Mouse (Mus musculus) CH12.LX (cell line): Measurements from ENCODE around the gene Vapb. TPM values are rescaled to one million over a fixed set of nuclear protein-coding genes. Genes with fewer than 3 reads are reported as not detected.

Experiments
- DNase-seq: peaks from one replicate; pipeline ENCODE4 v3.0.0-alpha.2; 2013; ENCODE audit errors: extremely low read depth
- H3K27ac ChIP-seq: 2 replicates; pipeline ENCODE4 v1.5.1; 2012; ENCODE audit warnings: low read depth, mild to moderate bottlenecking, control low read depth, moderate library complexity; ENCODE audit not compliant: insufficient read depth
- H3K27me3 ChIP-seq: replicated peaks from 2 replicates; pipeline ENCODE3; 2012; ENCODE audit warnings: inconsistent platforms
- H3K36me3 ChIP-seq, 2 experiments: replicated peaks in 1 of 2; 2 replicates each; pipeline versions ENCODE3 to v1.6.1; 2012; ENCODE audit warnings: inconsistent platforms in 1 of 2, low read length in 1 of 2, mild to moderate bottlenecking in 1 of 2, mixed read lengths in 1 of 2, moderate library complexity in 1 of 2; ENCODE audit not compliant: control insufficient read depth in 1 of 2, insufficient read depth in 1 of 2
- H3K4me1 ChIP-seq, 2 experiments: 2 replicates each; pipeline ENCODE4 v1.6.1; 2012; ENCODE audit warnings: inconsistent platforms in 1 of 2, moderate library complexity in 1 of 2; ENCODE audit not compliant: insufficient read depth in 2 of 2, control insufficient read depth in 1 of 2
- H3K4me2 ChIP-seq: 2 replicates; pipeline ENCODE4 v1.6.1; 2012; ENCODE audit warnings: low read depth, mild to moderate bottlenecking, control low read depth; ENCODE audit not compliant: poor library complexity, insufficient read depth, severe bottlenecking
- H3K4me3 ChIP-seq, 3 experiments: fragments of 150-350 bp in 1 of 3; sonication (generic) in 1 of 3; replicated peaks in 1 of 3; 2 replicates each; pipeline versions ENCODE3 to v1.5.1; 2011 to 2012; ENCODE audit warnings: low read depth in 2 of 3, low read length in 2 of 3, mild to moderate bottlenecking in 2 of 3, moderate library complexity in 2 of 3, control low read depth in 1 of 3, improper control_type of control experiment in 1 of 3, inconsistent platforms in 1 of 3, mixed read lengths in 1 of 3; ENCODE audit not compliant: poor library complexity in 1 of 3
- H3K79me2 ChIP-seq: replicated peaks from 2 replicates; pipeline ENCODE4 v1.6.1; 2012; ENCODE audit warnings: mild to moderate bottlenecking, moderate library complexity; ENCODE audit not compliant: control insufficient read depth, poor library complexity, insufficient read depth, severe bottlenecking; ENCODE audit errors: extremely low read depth
- H3K9ac ChIP-seq: 2 replicates; pipeline ENCODE4 v1.6.1; 2012; ENCODE audit warnings: low read depth, mild to moderate bottlenecking, control low read depth, moderate library complexity; ENCODE audit not compliant: insufficient read depth
- H3K9me3 ChIP-seq: replicated peaks from 2 replicates; pipeline ENCODE3; 2012; ENCODE audit warnings: low read length, inconsistent platforms, mixed read lengths
- E2F4 ChIP-seq: IDR thresholded peaks from 2 replicates; pipeline ENCODE4 v1.6.1; 2011; ENCODE audit warnings: low read depth, low read length, improper control_type of control experiment; ENCODE audit not compliant: insufficient replicate concordance
- ELF1 ChIP-seq: IDR thresholded peaks from 2 replicates; pipeline ENCODE4 v1.6.1; 2014; ENCODE audit warnings: low read depth, mild to moderate bottlenecking, inconsistent platforms, low read length, improper control_type of control experiment
- GABPA ChIP-seq: IDR thresholded peaks from 2 replicates; pipeline ENCODE4 v1.6.1; 2012; ENCODE audit warnings: low read depth, low read length, improper control_type of control experiment, inconsistent platforms; ENCODE audit not compliant: insufficient replicate concordance
- KAT2A ChIP-seq: IDR thresholded peaks from 2 replicates; pipeline ENCODE4 v1.6.1; 2012; ENCODE audit warnings: low read length, improper control_type of control experiment, inconsistent platforms; ENCODE audit not compliant: insufficient replicate concordance
- MAX ChIP-seq: IDR thresholded peaks from 2 replicates; pipeline ENCODE4 v1.6.1; 2011; ENCODE audit warnings: low read length, improper control_type of control experiment
- MAZ ChIP-seq: IDR thresholded peaks from 2 replicates; pipeline ENCODE4 v1.6.1; 2012; ENCODE audit warnings: low read depth, mild to moderate bottlenecking, inconsistent platforms, low read length, improper control_type of control experiment, moderate library complexity
- PAX5 ChIP-seq: IDR thresholded peaks from 2 replicates; pipeline ENCODE4 v1.6.1; 2012; ENCODE audit warnings: low read length, inconsistent platforms, mixed read lengths
- SMC3 ChIP-seq: IDR thresholded peaks from 2 replicates; pipeline ENCODE4 v1.6.1; 2011; ENCODE audit warnings: low read depth, low read length, improper control_type of control experiment
- TBP ChIP-seq: conservative IDR thresholded peaks from 2 replicates; pipeline ENCODE4 v1.6.1; 2011; ENCODE audit warnings: low read depth, low read length, improper control_type of control experiment
- TCF12 ChIP-seq: IDR thresholded peaks from 2 replicates; pipeline ENCODE4 v1.6.1; 2014; ENCODE audit warnings: low read depth, mild to moderate bottlenecking, inconsistent platforms, low read length, improper control_type of control experiment
- UBTF ChIP-seq: IDR thresholded peaks from 2 replicates; pipeline ENCODE4 v1.6.1; 2012; ENCODE audit warnings: low read depth, mild to moderate bottlenecking, inconsistent platforms, low read length, improper control_type of control experiment, moderate library complexity
- USF1 ChIP-seq: IDR thresholded peaks from 2 replicates; pipeline ENCODE4 v1.6.1; 2014; ENCODE audit warnings: low read depth, mild to moderate bottlenecking, inconsistent platforms, low read length, improper control_type of control experiment
- ZKSCAN1 ChIP-seq: IDR thresholded peaks from 2 replicates; pipeline ENCODE4 v1.6.1; 2012; ENCODE audit warnings: low read depth, inconsistent platforms, low read length, improper control_type of control experiment, borderline replicate concordance
- ZNF384 ChIP-seq: IDR thresholded peaks from 2 replicates; pipeline ENCODE4 v1.6.1; 2012; ENCODE audit warnings: low read depth, low read length, improper control_type of control experiment, inconsistent platforms
- dilution Hi-C: fragments of 300-500 bp; cut with MboI; formaldehyde crosslinking; loops from 2 replicates; pipeline ENCODE4 v1.14.3; 2020; ENCODE audit warnings: low sequenced_read_pairs; ENCODE audit not compliant: extremely low pct_unique_long_range_greater_than_20kb, extremely low pct_ligation_motif_present
- in situ Hi-C: fragments of 300-500 bp; cut with MboI; formaldehyde crosslinking; loops from 3 replicates; pipeline ENCODE4 v1.14.3; 2019; ENCODE audit warnings: low sequenced_read_pairs, low pct_ligation_motif_present, low pct_unique_long_range_greater_than_20kb, mixed read lengths
- polyA plus RNA-seq: library from polyadenylated mRNA; unstranded; fragments of >175 nt; gene quantifications from 2 replicates; pipeline ENCODE4 v1.2.1, GENCODE M21; 2012; ENCODE audit warnings: low read depth; ENCODE audit not compliant: insufficient read length
- total RNA-seq, 2 experiments: library from RNA; depleted of rRNA; stranded (reverse); fragments of 300-350 nt in 1 of 2; fragments of >200 nt in 1 of 2; gene quantifications; 2 replicates each; pipeline ENCODE4 v1.2.3; 2012 to 2014

Vapb gene
- total and polyA plus RNA-seq, 3 experiments = 20.9 to 46.4 (median 44.7) TPM

DNA sequence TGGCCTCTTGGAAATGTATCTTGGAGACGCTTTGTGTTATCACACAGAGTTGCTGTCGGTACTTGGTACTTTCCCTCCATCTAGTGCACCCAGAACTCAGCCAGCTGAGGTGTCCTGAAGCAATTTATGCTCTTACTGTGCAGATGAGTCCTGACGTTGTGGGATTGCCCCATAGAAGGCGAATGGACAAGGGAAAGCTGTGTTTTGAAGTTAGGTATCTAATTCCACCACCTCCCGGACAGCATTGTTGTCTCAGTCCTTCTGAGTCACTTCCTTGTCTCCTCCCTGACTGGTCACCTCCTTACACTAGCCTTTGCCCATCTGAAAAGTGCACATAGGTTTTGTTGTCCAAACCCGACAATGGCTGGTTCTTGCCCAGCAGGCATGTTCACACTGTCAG, 47.6 kb downstream of the Vapb start:
- Histone ChIP-seq H3K4me1 (peaks cover 2 to 37% of the 10 kb centered on the region in 2 experiments), H3K9me3 (no peaks in the 10 kb centered on the region), H3K27me3 (no peaks in the 10 kb centered on the region), H3K27ac (no peak overlapping the region), H3K9ac (no peak overlapping the region), H3K4me3 (no peak overlapping the region), H3K79me2 (no peaks in the 10 kb centered on the region), H3K4me2 (no peak overlapping the region), H3K36me3 (peaks cover 11 to 30% of the 10 kb centered on the region in 2 experiments)
- in situ Hi-C loops = no loop called here
- no peak for TF ChIP-seq ELF1
- TF ChIP-seq ZNF384 = no peak
- no peak for TF ChIP-seq MAX
- TF ChIP-seq TBP = no peak
- TF ChIP-seq GABPA = no peak
- TF ChIP-seq SMC3 = no peak
- no peak for TF ChIP-seq KAT2A
- no peak for TF ChIP-seq MAZ
- TF ChIP-seq E2F4 = no peak
- TF ChIP-seq ZKSCAN1 = no peak
- no peak for TF ChIP-seq USF1
- TF ChIP-seq TCF12 = no peak
- dilution Hi-C loops = no loop called here
- peak; percentile 36 for DNase-seq

DNA sequence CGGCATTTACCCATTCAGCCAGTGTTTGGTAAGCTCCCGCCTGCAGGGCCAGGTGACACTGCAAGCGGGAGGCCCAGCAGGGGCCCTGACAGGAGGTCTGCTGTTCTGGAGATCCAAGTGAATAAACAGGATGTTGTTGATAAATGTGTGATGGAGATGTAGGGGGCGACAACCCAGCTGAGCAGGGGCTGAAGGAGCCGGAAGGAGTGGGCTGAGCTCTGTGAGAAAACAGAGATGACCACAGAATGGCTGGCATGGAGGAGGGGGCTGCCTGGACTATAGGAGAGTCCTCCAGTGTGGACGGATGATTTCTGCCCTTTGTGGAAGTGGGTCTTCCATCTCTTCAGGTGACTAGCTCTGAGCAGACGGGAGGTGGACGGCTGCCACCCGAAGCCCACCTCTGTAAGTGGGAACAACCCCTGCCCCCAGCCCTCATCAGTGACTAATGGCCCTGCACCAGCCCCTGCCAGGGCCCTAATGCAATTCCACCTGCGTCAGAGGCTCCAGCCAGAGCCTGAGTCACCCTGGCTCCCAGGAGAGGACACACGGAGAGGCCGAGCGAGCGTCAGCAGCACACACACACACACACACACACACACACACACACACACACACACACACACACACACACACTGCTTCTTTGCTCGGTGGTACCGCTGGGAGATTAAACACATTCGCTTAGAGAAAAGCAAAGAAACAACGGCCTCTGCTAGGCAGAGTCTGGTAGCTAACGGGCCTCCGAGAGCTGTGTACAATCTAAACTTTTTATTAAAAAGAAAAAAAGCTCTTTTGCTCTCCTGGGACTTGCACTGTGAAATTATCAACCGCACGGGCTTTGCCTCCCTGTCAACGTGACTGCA, 52.9 kb downstream of the Vapb start:
- in situ Hi-C loops (no loop called here), dilution Hi-C loops (no loop called here)
- H3K36me3 ChIP-seq = no peaks in the 10 kb centered on the region
- DNase-seq = no peak
- H3K27me3 ChIP-seq = no peaks in the 10 kb centered on the region
- no peak overlapping the region for H3K9ac ChIP-seq
- no peak overlapping the region for H3K4me2 ChIP-seq
- peaks cover 0 to 5% of the 10 kb centered on the region in 2 experiments; a peak in 2 of 4 replicates for H3K4me1 ChIP-seq
- TF ChIP-seq PAX5 = no peak
- TF ChIP-seq TBP = no peak
- no peak for TF ChIP-seq KAT2A
- TF ChIP-seq UBTF = no peak
- H3K27ac ChIP-seq = no peak overlapping the region
- H3K4me3 ChIP-seq = no peak overlapping the region
- H3K79me2 ChIP-seq = no peaks in the 10 kb centered on the region
- H3K9me3 ChIP-seq = no peaks in the 10 kb centered on the region
